Mouse (Mus musculus) midbrain, embryonic 16.5 days (tissue): ENCODE data around the gene Dnase1l3. TPM values are rescaled to one million over a fixed set of nuclear protein-coding genes. Genes with fewer than 3 reads are reported as not detected.
"Not testable (repeated sequence)": the region's sequence is repeated elsewhere in the genome, so short reads cannot be mapped to it uniquely, and the experiment has no call there.

ENCODE experiments used
- ATAC-seq: fragments of 200-750 bp; cut with Nextera tagmentation; 2 replicates; pipeline ENCODE4 v1.8.0; 2017; ENCODE audit warnings: moderate TSS enrichment
- H3K27ac ChIP-seq: fragments of 300-500 bp; sonication (generic); 2 replicates; pipeline ENCODE4 v1.5.1; 2014; ENCODE audit warnings: mild to moderate bottlenecking, low read length, mixed read lengths
- H3K27me3 ChIP-seq: fragments of 300-500 bp; sonication (generic); 2 replicates; pipeline ENCODE4 v1.6.1; 2014; ENCODE audit warnings: low read depth, low read length, mixed read lengths; ENCODE audit not compliant: control insufficient read depth, insufficient read depth
- H3K36me3 ChIP-seq: fragments of 300-500 bp; sonication (generic); 2 replicates; pipeline ENCODE4 v1.6.1; 2014; ENCODE audit warnings: mild to moderate bottlenecking, low read length, moderate library complexity, mixed read lengths; ENCODE audit not compliant: control insufficient read depth, insufficient read depth
- H3K4me1 ChIP-seq: fragments of 300-500 bp; sonication (generic); 2 replicates; pipeline ENCODE4 v1.6.1; 2014; ENCODE audit warnings: mild to moderate bottlenecking, low read length, mixed read lengths; ENCODE audit not compliant: control insufficient read depth, insufficient read depth
- H3K4me2 ChIP-seq: fragments of 300-500 bp; sonication (generic); 2 replicates; pipeline ENCODE4 v1.6.1; 2014; ENCODE audit warnings: mild to moderate bottlenecking, low read length, mixed read lengths
- H3K4me3 ChIP-seq: fragments of 300-500 bp; sonication (generic); 2 replicates; pipeline ENCODE4 v1.5.1; 2014; ENCODE audit warnings: low read depth, mild to moderate bottlenecking, low read length, moderate library complexity, mixed read lengths
- H3K9ac ChIP-seq: fragments of 300-500 bp; sonication (generic); 2 replicates; pipeline ENCODE4 v1.6.1; 2014; ENCODE audit warnings: low read depth, low read length, mixed read lengths
- H3K9me3 ChIP-seq: fragments of 300-500 bp; sonication (generic); replicated peaks from 2 replicates; pipeline ENCODE4 v1.6.1; 2014; ENCODE audit warnings: mild to moderate bottlenecking, low read length, mixed read lengths; ENCODE audit not compliant: control insufficient read depth, poor library complexity, severe bottlenecking
- WGBS: fragments of 180-500 bp; shearing (Covaris S2); extraction: QIAGEN DNeasy Blood & Tissue Kit; methylation state at CpG from one replicate; pipeline ENCODE4 v1.1.7; 2014; 5-methylcytosine and 5-hydroxymethylcytosine counted together
- polyA plus RNA-seq: library from polyadenylated mRNA; unstranded; fragments of >200 nt; fragmentation: Nextera tagmentation; extraction: Ambion mirVana; gene quantifications from 2 replicates; pipeline ENCODE4 v1.2.1, GENCODE M21; 2015

The Dnase1l3 gene
- polyA plus RNA-seq, 1 experiment from 2014 or later = 0.04 TPM

DNA sequence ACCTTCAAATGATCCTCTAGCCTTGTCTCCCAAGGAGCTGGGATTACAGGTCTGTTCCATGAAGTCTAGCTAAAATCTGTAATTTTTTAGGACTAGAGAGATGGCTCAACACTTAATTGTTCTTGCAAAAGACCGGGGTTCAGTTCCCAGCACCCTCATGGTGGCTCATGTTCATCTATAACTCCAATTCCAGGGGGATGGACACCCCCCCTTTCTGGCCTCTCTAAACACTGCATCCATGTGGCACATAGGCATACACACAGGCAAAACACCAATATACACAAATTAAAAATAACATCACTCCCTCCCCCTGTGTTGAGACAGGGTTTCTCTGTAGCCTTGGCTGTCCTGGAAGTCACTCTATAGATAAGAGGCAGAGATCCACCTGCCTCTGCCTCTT lies 25.6 kb upstream of the Dnase1l3 start:
- H3K4me1 ChIP-seq = no peaks in the 10 kb centered on the region
- no peak overlapping the region for H3K4me2 ChIP-seq
- H3K27me3 ChIP-seq = no peaks in the 10 kb centered on the region
- no peak overlapping the region for H3K4me3 ChIP-seq
- no peak for ATAC-seq
- H3K36me3 ChIP-seq = no peaks in the 10 kb centered on the region
- H3K9ac ChIP-seq = no peak overlapping the region
- WGBS = 95% methylated on average over 1 of the region's 1 CpGs
- no peak overlapping the region for H3K27ac ChIP-seq
- H3K9me3 ChIP-seq = no peaks in the 10 kb centered on the region

DNA sequence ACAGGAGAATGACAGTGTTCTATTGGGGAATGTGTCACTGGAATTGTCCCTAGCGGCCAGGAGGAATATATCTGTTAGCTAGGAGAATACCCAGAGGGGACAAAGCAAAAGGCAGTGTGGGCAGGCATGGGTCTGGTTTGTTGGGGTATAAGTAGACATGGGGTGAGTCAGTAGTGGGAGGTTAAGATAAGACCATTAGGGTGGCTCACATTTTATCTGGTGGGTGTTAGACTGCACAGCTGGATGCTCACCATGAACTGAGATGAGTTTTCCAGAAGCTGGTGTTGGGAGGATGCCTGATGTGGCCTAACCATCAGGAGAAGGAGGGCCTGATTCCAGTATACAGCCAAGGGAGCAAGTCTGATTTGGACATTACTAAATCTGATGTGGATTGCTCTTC lies 22.6 kb upstream of the Dnase1l3 start:
- Histone ChIP-seq H3K4me1 (no peaks in the 10 kb centered on the region), H3K9me3 (no peaks in the 10 kb centered on the region), H3K36me3 (no peaks in the 10 kb centered on the region), H3K27ac (no peak overlapping the region), H3K9ac (no peak overlapping the region), H3K4me2 (no peak overlapping the region), H3K27me3 (no peaks in the 10 kb centered on the region), H3K4me3 (no peak overlapping the region)
- WGBS = 94% methylated on average over 1 of the region's 1 CpGs
- no peak for ATAC-seq

DNA sequence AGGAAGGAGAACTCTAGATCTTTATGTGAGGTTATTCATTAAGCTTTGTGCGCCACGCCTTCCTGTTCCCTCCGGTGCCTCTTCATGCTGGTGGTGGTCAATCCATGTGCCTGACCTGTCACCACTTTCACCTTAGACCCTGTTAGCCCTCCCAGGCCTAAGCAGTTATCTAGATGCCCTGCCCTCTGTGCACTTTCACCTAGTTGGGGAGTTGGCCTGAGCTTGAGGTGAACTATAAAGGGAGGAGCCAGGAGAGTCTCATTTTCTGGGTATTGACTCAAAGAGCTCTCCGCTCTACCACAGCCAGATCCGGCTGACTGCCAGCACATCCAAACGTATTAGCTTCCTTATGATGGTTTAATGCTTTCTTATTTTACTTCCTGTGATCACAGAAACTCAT lies 21.9 kb upstream of the Dnase1l3 start:
- Histone ChIP-seq H3K4me3 (no peak overlapping the region), H3K4me2 (no peak overlapping the region), H3K4me1 (no peaks in the 10 kb centered on the region), H3K9ac (no peak overlapping the region), H3K36me3 (no peaks in the 10 kb centered on the region), H3K27ac (no peak overlapping the region), H3K9me3 (no peaks in the 10 kb centered on the region), H3K27me3 (no peaks in the 10 kb centered on the region)
- ATAC-seq = no peak
- 89% methylated on average over 6 of the region's 6 CpGs for WGBS

DNA sequence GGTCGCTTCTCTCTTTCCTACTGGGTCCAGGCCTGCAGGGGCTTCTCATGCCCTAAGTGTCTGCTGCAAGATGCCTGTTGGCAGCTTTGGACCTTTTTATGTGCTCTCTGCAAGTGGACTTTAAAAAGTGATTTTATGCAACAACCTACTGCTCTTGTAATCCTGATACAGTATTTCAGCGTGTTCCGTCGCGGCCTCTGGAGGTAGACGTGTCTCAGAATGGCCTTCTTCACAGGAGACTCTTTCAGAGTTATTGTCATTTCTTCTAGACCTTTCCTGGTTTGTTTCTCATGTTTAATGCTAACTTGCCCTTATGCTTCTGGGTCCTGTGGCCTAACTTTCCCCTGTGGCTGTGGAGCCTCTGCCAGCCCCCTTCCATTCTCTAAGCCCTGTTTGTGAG lies 21.4 kb upstream of the Dnase1l3 start:
- no peaks in the 10 kb centered on the region for H3K4me1 ChIP-seq
- no peaks in the 10 kb centered on the region for H3K27me3 ChIP-seq
- no peak overlapping the region for H3K4me2 ChIP-seq
- H3K9ac ChIP-seq = no peak overlapping the region
- H3K9me3 ChIP-seq = no peaks in the 10 kb centered on the region
- no peaks in the 10 kb centered on the region for H3K36me3 ChIP-seq
- ATAC-seq = no peak
- 92% methylated on average over 6 of the region's 6 CpGs for WGBS
- H3K27ac ChIP-seq = no peak overlapping the region
- no peak overlapping the region for H3K4me3 ChIP-seq

DNA sequence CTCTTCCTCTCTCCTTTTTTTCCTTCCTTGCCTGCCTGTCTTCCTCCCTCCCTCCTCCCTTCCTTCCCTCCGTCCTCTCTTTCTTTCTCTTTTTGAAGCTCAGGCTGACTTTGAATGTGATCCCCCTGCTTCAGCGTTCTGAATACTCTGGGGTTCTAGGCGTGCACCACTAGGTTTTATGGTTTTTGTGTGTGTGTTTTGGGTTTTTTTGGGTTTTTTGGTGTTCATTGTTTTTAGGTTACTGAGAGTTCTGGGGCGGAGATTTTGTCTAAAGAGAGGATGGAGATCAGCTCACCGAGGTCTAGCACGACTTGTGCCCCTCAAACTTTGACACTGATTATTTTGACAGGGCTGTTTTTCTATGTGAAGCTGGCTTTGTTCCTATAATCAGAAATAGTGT lies 17.6 kb upstream of the Dnase1l3 start:
- Histone ChIP-seq H3K27ac (no peak overlapping the region), H3K27me3 (no peaks in the 10 kb centered on the region), H3K36me3 (no peaks in the 10 kb centered on the region), H3K9ac (no peak overlapping the region), H3K4me2 (no peak overlapping the region), H3K4me3 (no peak overlapping the region), H3K4me1 (no peaks in the 10 kb centered on the region), H3K9me3 (no peaks in the 10 kb centered on the region)
- WGBS = 75% methylated on average over 6 of the region's 6 CpGs
- ATAC-seq = no peak

DNA sequence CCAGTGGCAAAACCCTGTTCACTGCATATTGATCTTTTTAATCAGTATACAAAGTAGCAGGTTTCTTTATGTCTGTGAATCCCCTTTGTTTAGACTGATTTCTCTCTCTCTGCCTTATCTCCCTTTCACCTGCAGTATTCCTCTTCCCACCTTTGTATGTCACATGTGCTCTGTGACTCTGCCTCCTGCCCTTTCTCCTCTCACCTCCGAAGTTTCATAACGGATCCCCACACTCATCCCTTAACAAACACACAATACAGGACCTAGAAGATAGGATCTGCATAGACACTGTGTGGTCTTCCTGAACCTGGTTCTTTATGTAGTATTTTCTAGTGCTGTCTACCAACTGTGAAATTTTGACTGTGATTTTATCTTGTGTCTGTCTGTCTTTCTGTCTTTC lies 16.9 kb upstream of the Dnase1l3 start:
- Histone ChIP-seq H3K4me2 (no peak overlapping the region), H3K27me3 (no peaks in the 10 kb centered on the region), H3K4me3 (no peak overlapping the region), H3K27ac (no peak overlapping the region), H3K36me3 (no peaks in the 10 kb centered on the region), H3K9me3 (no peaks in the 10 kb centered on the region), H3K4me1 (no peaks in the 10 kb centered on the region), H3K9ac (no peak overlapping the region)
- no peak for ATAC-seq
- 84% methylated on average over 2 of the region's 2 CpGs for WGBS

DNA sequence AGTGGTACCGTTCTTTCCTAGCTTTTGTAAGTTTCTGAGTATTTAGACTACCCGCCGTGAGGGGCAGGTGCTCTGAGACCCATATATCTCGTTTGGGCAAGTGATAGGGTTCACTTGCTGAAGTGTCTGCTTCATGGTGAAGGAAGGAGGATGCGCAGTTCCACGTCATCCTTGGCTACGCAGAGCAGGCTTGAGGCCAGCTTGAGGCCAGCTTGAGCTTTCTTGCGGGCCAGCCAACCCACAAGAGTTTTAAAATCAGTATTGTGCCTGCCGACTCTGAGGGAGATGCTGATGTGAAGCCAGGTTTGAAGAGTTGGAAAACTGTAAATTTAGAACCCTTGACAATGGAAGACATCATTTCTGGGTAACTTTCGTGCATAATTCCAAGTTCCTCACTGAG lies 13.6 kb upstream of the Dnase1l3 start:
- peaks cover 12% of the 10 kb centered on the region for H3K4me1 ChIP-seq
- no peak overlapping the region for H3K9ac ChIP-seq
- H3K36me3 ChIP-seq = no peaks in the 10 kb centered on the region
- H3K4me3 ChIP-seq = no peak overlapping the region
- no peaks in the 10 kb centered on the region for H3K27me3 ChIP-seq
- WGBS = 86% methylated on average over 10 of the region's 10 CpGs
- no peak overlapping the region for H3K4me2 ChIP-seq
- no peak overlapping the region for H3K27ac ChIP-seq
- no peak for ATAC-seq
- H3K9me3 ChIP-seq = no peaks in the 10 kb centered on the region

DNA sequence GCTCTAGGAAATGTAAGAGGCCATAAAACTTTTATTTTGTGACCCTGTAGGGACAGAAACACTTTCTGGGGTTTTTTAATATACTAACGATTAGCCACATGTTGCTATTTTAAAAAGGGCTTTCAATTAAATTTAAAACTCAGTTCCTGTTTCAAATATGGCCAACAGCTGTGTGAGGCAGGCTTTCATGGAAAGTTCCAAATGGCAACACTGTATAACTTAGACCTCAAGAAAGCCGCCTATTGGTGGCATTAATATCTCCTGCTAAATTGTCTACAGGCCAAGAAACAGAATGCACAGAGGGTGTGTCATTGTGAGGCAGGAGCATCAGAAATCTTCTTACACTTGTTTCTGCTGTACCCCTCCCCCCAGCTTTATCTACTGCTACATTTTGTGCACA lies 13.1 kb upstream of the Dnase1l3 start:
- no peak overlapping the region for H3K9ac ChIP-seq
- H3K4me1 ChIP-seq = peaks cover 12% of the 10 kb centered on the region
- no peak overlapping the region for H3K4me2 ChIP-seq
- H3K4me3 ChIP-seq = no peak overlapping the region
- no peaks in the 10 kb centered on the region for H3K27me3 ChIP-seq
- 92% methylated on average over 2 of the region's 2 CpGs for WGBS
- no peak for ATAC-seq
- no peaks in the 10 kb centered on the region for H3K9me3 ChIP-seq
- no peaks in the 10 kb centered on the region for H3K36me3 ChIP-seq
- no peak overlapping the region for H3K27ac ChIP-seq

DNA sequence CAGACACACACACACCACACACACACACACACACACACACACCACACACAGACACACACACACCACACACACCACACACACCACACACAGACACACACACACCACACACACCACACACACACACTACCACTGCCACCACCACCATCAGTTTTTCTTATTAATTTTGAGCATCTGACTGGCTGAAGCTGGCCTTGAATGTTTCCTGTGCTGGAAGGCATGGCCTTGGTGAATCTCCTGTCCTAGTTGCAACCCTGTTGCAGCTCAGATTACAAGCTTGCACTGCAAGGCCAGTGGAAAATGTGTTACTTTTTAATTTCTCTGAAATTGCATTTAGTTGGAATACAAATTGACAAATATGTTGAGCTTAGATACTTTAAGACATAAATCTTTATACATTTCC lies 12.7 kb upstream of the Dnase1l3 start:
- Histone ChIP-seq H3K36me3 (no peaks in the 10 kb centered on the region), H3K27ac (no peak overlapping the region), H3K9me3 (no peaks in the 10 kb centered on the region), H3K4me1 (peaks cover 15% of the 10 kb centered on the region), H3K4me3 (no peak overlapping the region), H3K4me2 (no peak overlapping the region), H3K27me3 (no peaks in the 10 kb centered on the region), H3K9ac (no peak overlapping the region)
- no peak for ATAC-seq

DNA sequence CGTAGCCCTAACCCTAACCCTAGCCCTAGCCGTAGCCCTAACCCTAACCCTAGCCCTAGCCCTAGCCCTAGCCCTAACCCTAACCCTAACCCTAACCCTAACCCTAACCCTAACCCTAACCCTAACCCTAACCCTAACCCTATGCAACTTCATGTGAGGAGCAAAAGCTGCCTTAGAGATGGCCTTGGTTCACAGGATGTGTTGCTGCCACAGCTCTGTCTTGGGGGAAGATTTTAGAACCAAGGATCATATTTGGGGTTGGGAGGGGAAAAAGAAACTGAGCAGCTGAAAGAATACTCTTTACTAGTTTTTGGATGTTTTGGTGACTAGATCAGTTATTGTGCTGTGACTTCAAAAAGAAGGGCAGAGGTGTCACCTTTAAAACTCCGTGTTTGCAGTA lies 11.7 kb upstream of the Dnase1l3 start:
- H3K36me3 ChIP-seq, H3K4me3 ChIP-seq, H3K27me3 ChIP-seq, H3K27ac ChIP-seq, H3K4me2 ChIP-seq, H3K9ac ChIP-seq, H3K9me3 ChIP-seq, ATAC-seq: not testable (repeated sequence)
- peaks cover 17% of the 10 kb centered on the region for H3K4me1 ChIP-seq
- WGBS = 71% methylated on average over 3 of the region's 3 CpGs
